Mouse (Mus musculus) kidney, postnatal 36 days (tissue): ENCODE data around the gene Gipr.

Experiments used
- DNase-seq, 2 experiments: peaks; one replicate each; pipeline ENCODE4 v3.0.0; 2021 to 2022; ENCODE audit warnings: mixed read lengths in 2 of 2

Gipr gene

DNA sequence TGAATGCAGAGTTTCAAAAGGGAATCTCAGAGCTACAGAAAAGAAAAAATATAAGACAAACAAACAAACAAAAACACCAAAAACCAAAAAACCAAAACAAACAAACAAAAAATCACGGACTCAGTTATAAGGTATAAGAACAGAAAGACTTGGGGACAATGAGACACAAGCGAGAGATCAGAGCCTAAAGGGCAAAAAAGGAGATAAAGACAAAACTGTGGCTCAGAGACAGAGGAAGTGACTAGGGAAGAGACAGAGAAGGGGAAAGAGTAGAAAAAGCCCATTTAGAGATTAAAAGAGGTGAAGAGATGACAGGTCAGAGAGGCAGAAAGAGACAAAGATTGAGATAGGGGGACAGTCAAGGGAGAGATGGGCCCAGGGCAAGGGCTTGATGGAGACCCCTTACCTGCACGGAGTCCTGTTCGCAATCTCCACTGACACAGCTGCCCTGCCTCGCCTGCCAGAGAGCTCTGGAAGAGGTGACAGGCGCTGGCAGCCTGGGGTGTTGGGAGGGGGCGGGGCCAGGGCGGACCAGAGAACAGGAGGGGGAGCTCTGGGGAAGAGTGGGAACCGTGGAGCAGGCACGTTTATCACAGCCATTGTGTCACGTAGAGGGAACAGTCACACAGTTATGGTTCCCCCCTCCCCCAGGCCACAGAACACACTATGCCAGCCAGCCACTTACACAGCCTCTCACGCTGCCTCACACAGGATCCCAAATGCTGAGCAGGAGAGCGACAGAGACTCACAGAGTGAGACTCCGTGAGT, at the start of gene Gipr:
Gene Gipr (minus strand): TSS at position 472 of the 768 bp plus-strand sequence.
- no peak for DNase-seq

DNA sequence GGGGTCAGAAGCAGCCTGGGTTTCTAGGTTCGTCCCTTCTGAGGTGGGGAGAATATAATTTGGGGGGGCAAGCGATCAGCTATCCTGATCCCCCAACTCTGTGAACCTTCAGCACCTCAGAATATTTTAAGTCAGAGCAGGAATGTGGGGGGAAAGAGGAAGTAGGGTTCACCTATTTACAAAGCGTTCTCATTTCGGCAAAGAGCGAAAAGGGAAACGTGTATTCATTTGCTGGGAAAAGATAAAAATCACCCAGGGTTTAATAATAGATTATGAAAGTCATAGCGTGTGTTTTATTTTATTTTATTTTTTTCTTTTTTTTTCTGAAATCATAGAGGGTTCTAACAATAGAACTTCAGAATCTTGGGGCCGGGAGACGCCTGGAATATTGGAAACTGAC, 49.0 kb upstream of the Gipr start:
- no peak for DNase-seq

DNA sequence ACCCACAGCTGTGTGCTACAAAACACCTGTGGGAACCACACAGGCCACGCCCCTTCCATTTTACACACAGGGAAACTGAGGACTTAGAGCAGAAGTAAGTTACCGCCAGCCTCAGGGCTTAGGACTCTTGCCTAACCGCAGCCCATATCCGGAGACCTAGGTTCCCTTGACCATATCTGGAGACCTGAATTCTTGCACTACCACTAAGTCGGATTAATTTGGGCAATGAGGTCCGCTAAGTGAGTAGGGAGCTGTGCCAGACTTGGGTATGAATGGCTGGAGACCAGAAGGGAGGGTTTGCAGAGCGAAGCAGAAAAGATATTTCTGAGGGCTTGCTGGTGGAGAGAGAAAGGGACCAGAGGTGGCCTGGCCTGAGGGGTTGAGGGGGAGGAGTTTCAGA, 48.4 kb upstream of the Gipr start:
- no peak for DNase-seq

DNA sequence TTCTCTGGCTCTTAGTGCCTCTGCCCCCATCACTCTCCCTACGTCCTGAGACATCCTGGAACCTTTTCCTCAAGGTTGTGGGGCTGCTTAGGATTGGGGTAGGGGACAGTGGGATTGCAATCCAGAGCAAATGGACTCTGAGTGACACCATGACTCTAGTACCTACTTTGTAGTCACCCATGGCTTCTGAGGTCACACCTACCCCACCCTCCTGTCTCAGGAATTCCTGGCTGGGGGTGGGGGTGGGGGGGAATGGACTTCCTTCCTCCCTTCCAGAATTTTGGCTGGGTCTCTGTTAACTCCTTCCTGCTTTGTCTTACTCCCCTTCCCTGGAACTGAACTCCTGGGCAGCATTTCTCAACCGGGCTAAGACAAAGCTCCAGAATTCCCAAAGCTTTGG, 47.5 kb upstream of the Gipr start:
- DNase-seq = no peak

DNA sequence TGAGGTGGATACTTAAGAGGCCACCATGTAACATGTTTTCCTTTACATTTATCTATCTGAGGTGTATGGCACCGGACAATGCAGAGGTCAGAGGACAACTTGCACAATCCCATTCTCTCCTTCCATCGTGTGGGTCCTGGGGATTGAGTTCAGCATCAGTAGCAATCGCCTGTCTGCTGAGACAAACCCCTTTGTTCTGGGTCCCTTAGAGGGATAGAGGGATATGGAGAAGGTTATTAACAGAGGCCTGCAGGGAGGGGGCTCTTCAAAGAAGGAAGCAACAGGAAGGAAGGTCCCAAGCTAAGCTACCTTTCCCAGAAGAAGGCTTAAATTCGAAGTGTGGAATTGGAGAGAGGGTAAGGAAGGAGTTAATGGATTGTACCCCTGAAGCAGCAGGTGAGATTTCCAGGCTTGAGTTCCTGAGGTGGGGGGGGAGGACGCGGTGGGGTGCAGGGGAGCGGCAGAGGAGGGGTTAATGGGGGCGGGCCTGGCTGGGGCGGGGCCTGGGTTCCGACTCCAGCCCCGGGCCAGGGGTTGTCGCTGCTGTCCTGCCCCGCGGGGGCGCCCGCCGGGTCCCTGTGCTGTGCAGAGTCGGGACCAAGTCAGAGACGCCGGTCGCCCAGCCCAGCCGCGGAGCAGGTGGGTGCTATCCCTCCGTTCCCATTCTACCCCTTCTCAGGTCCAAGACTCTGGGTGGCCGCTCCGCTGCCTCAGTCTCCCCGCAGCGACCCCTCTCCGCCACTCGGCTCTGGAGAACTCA, 46.2 kb upstream of the Gipr start, which contains the start of gene Gpr4:
Gene Gpr4 (plus strand): TSS at position 543 of the 760 bp plus-strand sequence.
- DNase-seq = peak; percentile 54 to 74

DNA sequence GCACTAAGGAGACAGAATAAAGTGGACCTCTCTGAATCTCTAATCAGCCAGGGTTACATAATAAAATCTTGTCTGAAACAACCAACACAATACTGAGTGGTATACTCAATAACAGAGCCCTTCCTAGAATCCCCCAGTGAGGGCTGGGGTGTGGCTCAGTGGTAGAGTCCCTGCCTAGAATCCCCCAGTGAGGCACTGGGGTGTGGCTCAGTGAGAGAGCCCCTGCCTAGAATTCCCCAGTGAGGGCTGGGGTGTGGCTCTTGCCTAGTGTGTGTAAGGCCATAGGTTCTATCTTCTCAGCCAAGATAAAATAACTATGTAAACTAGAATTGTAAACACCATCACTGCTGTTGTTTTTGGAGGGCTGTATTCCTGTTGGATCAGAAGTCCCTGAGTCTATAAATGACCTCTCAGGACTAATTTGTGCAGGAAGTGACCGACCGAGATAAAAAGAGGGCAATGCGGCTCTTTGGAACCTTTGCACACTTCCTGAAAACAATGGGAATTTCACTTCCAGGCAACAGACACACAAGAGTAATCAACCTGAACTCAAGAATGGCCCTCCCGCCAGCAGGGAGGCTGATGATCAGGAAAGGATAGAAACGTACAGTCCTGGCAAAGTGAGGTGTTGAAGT, 45.2 kb upstream of the Gipr start:
- peak; percentile 39 to 42 for DNase-seq

DNA sequence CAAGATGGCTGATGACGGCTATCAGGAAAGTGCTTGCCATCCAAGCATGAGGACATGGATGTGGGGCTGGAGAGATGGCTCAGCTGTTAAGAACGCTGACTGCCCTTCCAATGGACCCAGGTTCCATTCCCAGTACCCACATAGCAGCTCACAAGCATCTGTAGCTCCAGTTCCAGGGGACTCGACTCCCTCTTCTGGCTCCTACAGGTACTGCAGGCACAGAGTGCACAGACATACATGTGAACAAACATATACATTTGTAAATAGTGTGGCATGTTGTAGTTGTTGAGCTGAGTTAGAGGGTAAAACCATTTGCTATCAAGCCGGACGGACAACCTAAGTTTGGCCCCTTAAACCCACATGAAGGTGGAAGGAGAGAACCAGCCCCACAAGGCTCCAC, 44.1 kb upstream of the Gipr start:
- no peak for DNase-seq

DNA sequence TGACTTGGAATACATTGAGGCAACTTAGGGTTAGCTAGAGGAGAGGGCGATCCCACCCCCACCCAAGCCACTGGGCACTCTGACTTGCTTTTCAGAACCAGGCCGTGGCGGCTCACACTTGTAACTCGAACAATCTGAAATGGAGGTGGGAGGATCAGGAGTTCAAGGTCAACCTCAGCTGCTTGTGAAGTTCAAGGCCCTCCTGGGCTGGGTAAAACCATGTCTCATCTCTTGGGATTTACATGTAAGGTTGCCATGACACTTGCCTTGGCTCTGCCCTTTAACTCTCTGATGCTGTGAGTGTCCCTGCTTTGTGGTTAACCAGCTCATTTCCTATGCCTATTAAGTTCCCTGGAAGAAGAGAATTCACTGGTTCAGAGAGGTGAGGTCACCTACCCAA, 43.6 kb upstream of the Gipr start:
- DNase-seq = no peak

DNA sequence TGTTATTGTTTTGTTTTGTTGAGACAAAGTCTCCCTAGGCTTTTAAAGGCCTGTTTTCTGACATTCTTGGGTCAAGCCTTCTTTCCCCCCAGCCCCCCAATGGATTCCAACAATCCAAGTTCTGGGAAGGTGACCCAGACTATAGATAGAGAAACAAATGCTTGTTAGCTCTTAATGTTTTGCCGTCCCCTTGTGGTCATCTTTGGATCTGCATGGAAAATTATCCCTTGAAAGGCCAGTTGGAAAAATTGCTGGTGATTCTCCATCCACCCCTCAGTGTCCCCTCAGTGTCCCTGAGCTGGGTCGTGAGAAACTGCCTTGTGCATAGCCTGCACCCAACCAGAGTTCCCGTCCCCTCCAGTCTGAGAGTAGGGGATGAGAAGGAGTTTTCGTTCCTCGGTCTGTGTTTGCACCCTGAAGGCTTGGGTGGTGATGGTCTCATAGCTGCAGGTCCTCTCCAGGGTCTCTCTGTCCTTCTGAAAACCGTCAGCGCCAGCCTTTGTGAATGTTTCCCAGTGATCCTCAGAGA, 43.1 kb upstream of the Gipr start:
- DNase-seq = peak; percentile 62 to 81

DNA sequence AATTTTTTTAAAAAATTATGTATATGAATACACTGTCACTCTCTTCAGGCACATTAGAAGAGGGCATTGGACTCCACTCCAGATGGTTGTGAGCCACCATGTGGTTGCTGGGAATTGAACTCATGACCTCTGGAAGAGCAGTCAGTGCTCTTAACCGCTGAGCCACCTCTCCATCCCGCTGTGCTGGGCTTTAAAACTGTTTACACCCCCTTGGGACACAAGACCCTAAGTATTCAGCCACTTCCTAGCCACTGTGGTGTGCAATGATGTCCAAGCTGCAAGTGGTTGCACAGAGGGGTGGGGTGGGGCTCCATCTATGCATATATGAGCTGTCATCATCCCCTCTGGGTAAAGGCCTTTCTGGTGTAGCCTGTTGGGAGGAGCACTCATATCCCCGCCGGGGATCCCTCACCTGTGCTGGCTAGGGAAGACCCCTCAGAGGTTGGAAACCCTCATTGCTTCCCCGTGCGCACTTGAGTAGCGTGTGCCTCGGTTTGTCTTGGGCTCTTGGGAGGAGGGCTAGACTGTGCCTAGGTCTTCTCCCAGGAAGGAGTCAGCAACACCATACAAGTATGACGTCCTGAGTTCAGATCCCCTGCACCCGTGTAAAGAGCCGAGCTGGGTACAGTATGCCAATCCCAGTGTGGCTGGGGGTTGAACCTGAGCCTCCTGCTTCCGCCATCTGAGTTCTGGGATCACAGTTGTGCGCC, 42.4 kb upstream of the Gipr start:
- no peak for DNase-seq

DNA sequence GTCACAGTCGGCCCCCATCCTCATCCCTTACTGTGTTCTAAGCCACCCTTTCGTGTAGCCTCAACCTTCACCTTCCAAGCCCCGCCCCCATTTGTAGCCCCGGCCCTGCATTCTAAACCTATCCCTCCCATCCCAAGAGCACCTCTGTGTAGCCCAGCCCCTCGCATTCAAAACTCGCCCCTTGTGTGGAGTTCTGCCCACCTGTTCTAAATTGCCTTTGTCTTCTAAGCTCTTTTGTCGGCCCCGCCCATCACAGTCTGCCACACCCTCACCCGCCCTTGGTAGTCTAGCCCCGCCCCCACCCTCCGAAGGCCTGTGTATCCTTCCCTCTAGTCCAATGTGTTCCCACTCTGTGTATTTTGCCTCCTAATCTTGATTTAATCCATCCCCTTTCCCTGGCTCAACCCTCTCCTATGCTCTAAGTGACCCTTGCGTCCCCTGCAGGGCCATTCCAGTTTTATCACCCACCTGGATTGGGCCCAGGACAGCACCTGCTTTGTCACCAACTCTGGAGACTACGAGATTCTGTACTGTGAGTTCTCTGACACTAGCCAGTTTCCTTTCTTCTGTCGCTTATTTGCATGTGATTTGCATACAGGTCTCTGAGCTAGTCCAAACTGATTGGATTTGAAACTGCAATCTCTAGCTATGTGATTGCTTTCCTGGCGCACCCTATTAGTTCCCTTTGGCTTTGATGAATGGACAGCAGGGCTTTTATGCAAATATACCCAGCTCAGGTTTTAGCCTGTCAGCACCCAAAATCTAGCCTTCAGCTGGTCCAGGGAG, 36.3 kb upstream of the Gipr start:
- DNase-seq = no peak

DNA sequence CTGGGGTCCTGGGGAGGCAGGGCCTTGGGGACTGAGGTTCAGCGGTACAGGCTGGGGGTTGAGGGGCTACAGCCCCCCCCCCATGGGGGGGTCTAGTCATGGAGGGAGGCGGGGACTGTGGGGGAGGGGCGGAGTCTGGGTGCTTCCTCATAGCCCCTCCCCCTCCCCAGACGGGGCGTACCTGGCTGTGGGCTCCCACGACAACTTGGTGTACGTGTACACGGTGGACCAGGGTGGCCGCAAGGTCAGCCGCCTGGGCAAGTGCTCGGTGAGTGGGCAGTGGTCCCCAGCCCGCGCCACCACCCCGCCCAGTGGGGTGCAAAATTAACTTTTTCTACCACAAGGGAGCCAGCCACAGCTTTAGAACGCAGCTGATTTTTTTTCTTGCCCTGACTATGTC, 35.7 kb upstream of the Gipr start:
- DNase-seq = no peak

DNA sequence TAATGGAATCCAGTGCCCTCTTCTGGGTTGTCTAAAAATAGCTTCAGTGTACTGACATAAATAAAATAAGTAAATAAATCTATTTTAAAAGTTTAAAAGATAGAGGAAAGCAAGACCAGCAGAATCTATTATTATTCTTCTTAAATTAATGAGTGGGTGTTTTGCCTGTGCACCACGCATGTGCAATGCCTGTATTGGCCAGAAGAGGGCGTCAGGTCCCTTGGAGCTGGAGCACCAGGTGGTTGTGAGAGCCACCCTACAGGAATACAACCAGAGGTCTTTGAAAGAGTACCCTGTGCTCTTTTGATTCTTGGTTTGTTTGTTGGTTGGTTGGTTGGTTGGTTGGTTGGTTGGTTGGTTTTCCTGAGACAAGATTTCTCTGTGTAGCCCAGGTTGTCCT, 32.1 kb upstream of the Gipr start:
- DNase-seq = peak in 1 of 2 experiments; percentile 67

DNA sequence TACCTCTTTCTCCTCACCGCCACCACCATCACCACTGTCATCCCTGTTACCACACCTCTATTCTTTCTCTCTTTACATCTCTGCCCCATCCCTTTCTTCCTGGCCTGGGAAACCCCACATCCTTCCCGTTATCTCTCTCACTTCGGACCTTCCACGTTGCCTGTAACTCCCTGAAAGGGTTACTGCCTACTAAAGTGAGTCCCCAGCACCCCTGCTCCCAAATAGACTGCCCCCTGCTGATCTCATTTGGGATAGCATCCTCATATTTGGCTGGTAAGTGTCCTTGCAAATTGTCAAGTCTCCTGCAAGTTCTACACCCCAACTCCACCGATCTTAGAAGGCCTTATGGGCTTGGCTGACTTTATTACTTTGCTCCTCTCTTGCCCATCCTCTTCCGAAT, 30.7 kb upstream of the Gipr start:
- DNase-seq = peak; percentile 23 to 71

DNA sequence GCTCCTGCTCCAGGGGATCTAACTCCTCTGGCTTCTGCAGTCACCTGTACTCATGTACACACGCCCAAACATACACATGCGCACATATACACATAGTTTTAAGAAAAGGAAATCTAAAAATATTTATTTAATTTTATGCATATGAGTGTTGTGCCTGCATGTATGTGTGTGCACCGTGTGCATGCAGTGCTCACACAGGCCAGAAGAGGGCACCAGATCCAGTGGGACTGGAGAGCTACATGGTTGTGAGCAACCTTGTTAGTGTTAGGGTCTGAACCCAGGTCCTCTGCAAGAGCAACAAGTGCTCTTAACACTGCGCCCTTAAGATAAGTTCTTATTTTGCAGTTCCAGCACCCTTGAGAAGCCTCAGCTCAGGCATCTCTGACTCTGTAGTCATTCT, 28.7 kb upstream of the Gipr start:
- peak in 1 of 2 experiments; percentile 18 for DNase-seq

DNA sequence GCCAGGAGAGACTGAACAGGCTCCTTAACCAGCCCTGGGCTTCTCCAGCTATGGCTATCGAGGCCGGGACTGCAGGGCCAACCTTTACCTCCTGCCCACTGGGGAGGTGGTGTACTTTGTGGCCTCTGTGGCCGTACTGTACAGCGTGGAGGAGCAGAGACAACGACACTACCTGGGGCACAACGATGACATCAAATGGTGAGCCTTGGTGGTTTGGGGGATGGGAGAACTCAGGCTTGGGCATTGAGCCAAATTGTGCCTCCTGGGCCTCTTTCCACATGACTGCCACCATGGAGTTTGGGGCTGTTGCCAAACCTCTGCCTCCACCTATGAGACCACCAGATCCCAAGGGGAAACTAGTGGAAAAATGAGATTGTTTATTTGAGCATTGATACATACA, 18.8 kb upstream of the Gipr start:
- DNase-seq = peak; percentile 29 to 52

DNA sequence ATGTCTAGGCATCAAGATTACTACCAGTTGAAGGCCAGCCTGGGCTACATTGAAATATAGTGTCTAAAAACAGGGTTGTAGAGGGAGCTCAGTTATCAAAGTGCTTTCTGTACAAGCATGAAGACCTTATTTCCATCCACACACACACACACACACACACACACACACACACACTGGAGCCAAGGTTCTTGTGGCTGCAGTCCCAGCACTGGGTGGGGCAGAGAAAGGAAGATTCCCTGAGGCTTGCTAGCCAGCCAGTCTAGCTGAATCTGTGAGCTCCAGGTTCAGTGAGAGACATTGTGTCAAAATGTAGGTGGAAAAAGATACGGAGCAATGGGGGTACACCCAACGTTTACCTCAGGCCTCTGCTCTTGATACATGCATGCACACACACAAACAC, 18.3 kb upstream of the Gipr start:
- peak; percentile 17 to 32 for DNase-seq

DNA sequence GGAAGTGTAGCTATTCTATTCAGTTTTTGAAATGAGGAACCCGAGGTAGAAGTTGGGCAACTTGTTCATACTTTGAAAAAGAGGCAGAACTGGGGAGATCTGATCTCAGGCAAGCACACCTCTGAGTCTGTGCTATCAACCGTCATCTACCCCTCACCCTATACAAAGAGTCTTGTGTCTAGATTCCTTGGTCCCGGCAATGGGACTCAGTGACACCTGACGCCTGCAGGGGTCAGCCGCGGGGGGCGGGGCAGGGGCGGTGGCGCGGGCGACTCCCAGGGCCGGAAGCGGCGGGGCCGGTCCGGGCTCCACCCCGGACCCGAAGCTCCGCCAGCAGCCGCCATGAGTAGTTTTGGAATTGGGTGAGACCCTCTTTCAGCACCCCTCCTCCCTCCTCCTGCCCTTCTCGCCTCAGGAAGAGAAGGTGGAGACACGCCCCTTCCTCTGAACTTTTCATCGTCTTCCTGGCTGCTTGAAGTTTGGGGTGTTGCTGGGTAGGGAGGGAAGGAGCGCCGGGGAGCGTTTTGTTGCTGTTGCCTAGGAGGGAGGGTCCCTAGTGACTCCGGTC, 15.0 kb upstream of the Gipr start:
- DNase-seq = peak; percentile 46 to 84

DNA sequence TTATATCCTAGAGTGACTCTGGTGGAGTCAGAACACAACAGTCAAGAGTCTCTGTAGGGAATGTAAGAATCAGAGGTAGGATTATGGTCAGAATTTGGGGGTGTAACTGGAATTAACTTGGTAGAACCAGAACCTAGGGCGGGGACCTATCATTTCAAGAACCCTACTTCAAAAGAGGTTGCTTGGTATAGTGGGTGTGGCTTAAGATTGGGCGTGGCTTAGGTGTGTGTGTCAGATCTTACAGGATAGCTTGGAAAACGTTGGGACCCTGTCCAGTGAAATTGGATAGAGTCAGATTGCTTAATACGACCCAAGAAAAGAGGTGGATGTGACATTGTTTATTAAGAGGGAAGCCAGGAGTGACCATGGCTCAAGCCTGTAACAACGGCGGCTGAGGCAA, 14.0 kb upstream of the Gipr start:
- DNase-seq = no peak

DNA sequence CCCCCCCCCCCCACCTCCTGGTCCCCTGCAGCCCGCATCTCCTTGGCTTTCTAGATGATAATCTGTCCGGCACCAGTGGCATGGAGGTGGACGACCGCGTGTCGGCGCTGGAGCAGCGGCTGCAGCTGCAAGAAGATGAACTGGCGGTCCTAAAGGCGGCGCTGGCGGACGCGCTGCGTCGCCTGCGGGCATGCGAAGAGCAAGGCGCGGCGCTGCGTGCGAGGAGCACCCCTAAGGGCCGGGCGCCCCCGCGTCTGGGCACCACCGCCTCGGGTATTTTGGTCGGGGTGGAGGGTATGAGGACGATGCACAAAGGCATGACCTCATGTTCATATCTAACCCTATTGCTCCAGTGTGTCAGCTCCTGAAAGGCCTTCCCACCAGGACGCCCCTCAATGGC, 13.2 kb upstream of the Gipr start:
- peak; percentile 66 to 86 for DNase-seq

DNA sequence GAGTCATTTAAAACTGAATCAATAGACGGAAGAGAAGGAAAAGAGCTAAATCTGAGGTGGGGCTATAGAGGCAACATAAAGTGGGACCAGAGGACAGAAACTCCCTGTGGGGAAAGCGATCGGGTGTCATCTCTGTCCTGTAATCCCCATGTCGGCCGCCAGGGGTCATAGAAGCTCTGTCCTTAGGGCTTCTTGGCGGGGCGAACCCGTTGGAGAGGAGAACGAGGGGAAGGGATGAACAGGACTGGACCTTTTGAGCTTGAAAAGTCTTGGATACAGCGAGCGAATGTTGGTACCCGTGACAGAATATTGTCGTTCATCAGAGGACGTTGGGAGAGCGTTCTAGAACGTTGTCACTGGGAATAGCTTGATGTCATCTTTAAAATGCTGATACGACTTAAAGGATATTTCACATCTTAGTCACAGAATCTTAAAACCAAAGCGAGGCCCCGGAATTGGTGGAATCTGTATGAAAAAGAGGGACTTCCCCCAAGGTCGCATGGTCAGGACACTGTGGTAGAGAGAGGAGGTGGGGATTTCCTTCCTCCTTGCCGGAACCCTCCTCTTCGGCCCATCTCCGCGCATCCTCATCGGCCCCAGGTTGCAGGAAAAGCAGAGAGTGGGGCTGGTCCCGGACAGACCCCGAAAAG, 12.6 kb upstream of the Gipr start:
- peak; percentile 71 to 90 for DNase-seq
